Mouse (Mus musculus): ENCODE measurements around the gene Ptbp3. TPM values are rescaled to one million over a fixed set of nuclear protein-coding genes. Genes with fewer than 3 reads are reported as not detected.
A peak's percentile ranks its signal among the peaks of the same experiment; 100 is the strongest.
"Not testable (repeated sequence)": the region's sequence is repeated elsewhere in the genome, so short reads cannot be mapped to it uniquely, and the experiment has no call there.

The Ptbp3 gene
- total RNA-seq, 2 experiments from 2014 or later = 31.3 to 34.4 TPM

DNA sequence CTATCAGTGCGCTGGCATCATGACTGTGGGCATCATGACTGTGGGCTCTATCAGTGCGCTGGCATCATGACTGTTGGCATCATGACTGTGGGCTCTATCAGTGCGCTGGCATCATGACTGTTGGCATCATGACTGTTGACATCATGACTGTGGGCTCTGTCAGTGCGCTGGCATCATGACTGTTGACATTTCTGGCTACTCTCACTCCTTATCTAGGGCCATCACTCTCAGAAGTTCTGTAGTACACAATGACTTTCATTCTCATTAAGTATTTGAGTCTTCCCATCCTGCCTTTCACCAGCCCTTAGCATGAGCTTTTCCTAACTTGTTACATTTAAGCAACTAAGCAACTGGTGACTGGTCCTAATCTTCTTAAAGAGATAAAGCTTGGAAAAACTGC lies 8.2 kb upstream of the Ptbp3 start:
- not testable (repeated sequence) for DNase-seq (ENCODE audit: low spot score in 2 of 2)

DNA sequence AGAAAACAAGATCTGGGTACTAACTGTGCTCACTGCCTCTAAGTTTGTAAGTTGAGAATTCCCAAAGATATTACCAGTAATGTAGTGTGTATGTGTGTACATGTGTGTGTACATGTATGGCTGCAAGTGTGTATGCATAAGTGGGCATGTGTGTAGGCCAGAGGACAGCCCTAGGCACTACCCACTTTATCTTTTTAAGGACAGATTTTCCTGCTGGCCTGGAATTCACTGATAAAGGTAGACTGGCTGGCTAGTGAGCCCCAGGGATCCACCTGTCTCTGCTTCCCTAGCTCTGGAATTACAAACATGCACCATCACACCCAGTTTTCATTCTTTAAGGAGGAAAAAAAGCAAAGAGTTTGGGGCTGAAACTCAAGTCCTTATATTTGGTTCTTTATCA lies 6.0 kb upstream of the Ptbp3 start:
- DNase-seq (ENCODE audit: low spot score in 2 of 2) = no peak

DNA sequence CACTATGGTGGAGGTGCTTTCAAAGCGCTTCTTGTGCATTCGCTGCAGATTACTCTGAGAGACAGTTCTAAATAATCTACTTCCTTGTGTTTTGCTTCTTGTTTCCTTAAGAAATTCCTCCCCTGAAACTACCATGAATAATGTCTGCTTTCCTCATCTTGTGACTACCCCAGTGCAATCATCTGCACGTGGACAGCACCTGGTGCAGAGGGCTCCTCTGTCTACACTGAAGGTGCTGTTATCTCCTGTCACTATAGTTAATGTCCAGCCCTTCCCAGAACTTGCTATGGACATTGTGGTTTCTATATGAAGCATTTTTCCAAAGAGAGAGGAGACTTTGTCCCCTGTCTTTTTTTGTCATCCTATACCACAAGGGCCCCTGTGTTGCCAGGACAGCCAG lies 4.4 kb upstream of the Ptbp3 start:
- DNase-seq (ENCODE audit: low spot score in 2 of 2) = no peak

DNA sequence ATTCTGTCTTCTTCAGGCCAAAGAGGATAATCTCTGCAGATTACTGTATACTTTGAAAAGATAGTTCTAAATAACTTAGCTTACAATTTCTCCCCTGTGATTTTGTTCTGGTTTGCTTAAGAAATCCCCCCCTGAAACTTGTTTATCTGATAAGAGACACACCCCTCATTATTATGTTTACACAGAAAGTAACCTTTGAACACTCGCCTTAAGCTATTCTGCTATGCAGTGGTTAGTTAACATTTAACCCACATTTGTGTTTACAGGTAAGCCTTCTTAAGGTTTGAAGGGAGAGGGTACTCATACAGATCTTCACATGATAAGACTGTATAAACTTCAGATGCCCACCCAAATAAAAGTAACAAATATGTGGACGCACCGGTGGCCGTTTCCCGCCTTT lies 3.7 kb upstream of the Ptbp3 start:
- DNase-seq (ENCODE audit: low spot score in 2 of 2) = no peak

DNA sequence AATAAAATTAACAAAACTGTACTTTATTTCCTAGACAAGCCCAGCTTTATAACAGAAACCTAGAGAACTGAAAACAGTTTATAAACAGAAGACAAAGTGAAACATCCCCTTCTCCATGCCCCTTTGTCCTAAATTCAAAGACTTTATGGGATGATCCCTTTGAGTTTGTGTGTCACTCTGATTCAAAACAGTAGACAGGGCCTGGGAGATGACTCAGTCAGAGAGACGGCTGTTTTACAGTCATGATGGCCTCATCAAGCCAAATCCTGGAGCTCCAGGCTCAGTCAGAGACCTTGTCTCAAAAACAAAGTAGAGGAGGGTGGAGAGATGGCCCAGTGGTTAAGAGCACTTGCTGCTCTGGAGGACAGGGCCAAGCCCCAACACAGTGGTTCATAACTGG lies 2.7 kb upstream of the Ptbp3 start:
- no peak for DNase-seq (ENCODE audit: low spot score in 2 of 2)

DNA sequence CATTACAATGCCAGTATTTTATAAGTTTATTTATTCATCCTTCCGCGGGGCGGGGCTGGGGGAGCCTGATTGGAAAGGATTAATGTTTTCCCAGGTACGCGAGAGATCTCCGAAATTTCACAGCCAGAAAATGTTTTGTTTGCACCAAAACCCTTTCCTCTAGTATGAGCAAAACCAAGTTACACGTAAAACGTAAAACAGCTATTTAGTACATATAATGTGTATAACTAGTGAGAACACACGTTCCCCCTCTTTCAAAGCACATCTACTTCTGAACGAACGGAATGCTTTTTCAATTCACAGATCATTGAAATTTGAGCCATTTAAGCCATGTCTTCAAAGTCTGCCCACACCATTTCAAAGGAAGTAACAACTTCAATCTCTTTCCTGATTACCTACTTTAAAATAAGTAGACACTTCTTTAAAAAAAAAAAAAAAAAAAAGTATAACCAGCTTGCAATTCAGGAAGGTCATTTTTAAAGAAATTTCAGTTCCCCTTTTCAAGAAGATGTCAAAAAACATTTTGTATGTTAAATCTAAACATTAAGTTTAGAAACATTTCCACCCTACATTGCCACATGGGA lies 905 bp upstream of the Ptbp3 start:
- DNase-seq (ENCODE audit: low spot score in 2 of 2) = no peak

DNA sequence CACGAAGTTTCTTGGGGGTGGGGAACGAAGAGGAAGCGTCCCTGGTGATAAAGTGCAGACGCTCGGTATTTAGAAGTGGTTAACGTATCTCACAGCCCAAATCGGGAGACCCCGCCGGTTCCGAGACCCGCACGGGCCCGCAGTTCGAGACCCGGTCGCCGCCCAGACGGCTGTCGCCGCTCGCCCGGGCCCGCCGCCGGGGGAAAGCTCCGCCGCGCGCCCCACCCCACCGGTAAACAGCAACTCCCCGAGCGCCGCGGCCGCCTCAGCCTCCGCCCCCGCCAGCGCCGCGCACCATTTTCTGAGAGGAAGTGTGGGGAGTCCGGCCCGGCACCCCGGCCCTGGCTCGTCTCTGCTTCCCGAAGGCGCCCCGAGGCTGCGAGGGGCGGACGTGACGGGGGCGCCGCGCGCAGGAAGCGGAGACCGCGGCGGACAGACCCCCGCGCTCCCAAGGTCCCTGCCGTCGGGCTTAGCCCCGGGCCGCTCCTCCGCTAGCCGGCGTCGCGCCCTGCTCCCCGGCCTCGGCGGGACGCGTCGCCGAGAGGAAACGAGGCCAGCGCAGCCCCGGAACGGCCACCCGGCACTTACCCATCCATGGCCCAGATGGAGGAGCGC lies 497 bp downstream of the Ptbp3 start:
- peak; percentile 59 to 67 for DNase-seq (ENCODE audit: low spot score in 2 of 2)

DNA sequence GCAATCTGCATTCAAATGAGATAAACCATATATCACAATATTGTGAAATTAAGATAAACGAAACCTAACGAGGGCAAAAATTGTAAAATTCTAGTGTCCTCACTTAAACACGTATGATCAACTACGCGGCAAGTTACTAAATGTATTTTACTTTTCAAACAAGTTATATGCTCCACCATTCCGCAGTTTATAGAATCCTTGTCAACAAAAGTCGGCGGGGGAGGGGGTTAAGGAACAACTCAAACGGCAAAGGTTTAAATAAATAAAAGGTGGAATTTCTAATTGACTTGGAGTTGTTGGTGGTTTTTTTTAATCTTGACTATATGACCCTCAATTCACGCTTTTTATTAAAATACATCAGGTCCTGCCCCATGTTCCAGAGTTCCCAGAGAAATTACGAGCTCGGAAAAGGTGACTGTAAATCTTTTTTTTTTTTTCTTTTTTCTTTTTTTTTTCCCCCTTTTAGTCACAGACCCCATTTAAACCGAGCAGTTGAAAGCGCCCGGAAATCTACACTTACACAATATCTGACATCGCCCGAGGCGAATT lies 1.1 kb downstream of the Ptbp3 start:
- DNase-seq (ENCODE audit: low spot score in 2 of 2) = no peak

DNA sequence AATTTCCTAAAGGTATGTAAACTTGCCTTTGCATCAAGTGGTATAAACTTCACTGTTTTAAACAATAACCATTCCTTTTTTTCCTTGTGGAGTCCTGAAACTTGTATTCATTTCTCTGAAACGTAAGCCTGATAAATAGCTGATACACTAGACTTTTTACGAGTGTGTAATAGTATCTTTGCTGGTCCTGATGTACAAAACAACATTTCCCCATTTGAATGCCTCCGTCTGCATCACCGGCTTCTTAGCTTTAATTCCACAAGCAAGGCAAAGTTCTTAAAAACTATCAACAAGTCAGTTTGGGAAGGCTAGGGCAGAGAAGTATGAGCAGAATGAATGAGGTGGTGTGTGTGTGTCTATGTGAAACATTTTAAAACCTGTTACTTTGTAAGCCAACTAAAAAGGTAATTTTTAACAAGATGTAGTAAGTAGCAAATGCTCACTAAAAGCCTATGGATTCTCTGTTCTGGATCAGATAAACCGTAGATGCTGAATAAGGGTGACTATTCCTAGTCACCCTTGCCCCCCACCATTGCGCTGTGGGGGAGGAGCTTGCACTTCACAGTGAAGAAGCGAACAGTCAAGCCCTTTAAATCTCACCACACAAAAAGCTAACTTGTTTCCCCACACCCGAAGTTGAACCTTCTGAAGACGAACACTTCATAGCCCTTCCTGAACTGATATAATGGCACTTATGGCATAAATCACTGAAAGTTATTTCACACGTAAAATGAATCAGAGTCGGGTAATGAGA lies 1.9 kb downstream of the Ptbp3 start:
- DNase-seq (ENCODE audit: low spot score in 2 of 2) = no peak

DNA sequence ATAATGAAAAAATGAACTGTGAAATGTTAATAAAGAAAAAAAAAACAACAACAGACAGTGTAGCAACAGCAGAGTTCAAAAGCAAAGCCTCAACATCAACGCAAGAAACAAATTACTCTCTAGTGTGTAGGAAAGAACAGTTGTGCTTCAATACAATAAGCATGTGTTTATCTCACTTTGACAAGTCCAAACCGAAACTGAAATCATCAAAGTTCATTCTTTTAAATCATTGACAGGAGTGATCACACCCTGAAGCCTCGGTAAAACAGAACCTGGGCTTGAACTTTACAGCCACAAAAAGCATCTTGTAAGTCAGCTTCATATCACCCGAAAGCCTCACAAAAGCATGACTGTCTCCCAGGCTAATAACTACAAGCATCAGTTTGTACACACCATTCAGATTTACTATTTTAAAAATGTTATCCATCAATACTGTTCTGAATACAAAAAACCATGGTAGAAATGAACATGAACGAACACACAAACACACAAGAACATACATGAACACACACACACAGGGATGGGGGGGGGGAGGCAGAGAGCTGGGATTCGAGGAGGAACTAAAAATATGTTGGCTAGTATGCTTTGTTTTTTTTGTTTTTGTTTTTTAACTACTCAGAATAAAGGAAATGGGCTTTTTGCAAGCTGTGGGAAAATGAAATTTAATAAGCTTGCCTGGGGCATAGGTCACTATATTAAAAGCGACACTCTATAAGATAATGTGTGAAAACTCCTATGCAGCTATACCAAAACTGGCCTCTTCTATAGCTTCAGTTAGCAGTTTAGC lies 2.7 kb downstream of the Ptbp3 start:
- no peak for DNase-seq (ENCODE audit: low spot score in 2 of 2)

DNA sequence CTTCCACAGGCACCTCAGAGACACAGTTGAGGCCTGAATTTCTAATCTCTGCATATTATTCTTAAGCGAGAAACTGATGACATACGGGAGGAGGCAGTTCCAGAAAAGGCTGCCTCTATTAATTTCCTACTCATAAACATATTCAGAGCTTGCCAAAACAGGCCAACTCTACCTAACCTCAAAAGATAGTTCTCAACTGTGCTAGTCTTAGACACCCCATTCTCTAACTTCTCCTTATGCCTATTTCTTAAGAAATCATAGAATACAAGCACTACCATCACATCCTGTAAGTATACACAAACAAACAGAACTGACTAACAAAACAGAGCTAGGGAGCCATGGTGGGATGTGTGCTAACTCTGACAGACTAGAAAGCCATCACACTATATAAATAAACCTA lies 4.5 kb downstream of the Ptbp3 start:
- no peak for DNase-seq (ENCODE audit: low spot score in 2 of 2)

DNA sequence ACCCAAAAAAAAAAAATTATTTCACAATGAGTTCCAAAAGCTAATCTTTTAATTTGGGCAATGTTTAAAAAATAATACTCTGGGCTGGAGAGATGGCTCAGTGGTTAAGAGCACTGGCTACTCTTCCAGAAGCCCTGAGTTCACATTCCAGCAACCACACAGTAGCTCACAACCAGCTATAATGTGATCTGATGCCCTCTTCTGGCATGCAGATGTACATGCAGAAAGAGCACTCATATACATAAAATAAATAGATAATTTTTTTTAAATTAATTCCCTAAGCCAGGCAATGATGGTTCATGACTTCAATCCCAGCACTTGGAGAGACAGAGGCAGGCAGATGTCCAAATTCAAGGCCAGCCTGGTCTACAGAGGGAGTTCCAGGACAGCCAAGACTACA lies 6.2 kb downstream of the Ptbp3 start:
- DNase-seq (ENCODE audit: low spot score in 2 of 2) = no peak

DNA sequence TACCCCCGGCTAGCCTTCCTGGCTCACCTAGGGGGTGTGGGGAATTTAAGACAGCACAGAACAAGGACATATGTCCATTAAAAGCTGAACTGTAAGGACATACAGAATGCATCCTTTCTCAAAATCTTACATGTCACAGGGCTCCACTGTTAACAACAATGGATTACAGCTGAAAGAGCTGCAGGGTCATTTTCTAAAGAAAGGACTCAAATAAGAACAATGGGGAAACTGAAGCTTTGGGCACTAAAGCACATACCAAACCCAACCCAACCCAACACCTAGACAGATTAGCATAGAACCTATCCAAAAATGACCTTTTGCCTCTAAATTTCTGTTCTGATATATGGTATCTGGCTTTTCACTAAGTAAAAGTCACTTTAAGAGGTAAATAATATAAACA lies 12.9 kb downstream of the Ptbp3 start:
- no peak for DNase-seq (ENCODE audit: low spot score in 2 of 2)

DNA sequence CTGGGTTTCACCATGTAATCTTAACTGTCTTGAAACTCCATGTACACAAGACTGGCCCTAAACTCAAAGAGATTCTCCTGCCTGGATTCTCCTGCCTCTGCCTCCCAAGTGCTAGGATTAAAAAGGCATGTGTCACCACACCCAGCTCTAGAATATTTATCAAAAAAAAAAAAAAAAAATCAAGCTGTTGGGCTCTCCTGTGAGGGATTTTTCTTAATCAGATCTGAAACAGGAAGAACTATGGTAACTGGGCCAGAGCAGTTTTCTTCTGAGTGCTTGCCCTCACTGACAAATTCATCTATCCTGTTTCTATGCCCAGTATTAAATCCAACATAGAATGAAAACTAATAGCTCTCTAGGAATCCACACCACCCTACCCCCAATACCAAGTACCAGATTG lies 13.5 kb downstream of the Ptbp3 start:
- no peak for DNase-seq (ENCODE audit: low spot score in 2 of 2)

DNA sequence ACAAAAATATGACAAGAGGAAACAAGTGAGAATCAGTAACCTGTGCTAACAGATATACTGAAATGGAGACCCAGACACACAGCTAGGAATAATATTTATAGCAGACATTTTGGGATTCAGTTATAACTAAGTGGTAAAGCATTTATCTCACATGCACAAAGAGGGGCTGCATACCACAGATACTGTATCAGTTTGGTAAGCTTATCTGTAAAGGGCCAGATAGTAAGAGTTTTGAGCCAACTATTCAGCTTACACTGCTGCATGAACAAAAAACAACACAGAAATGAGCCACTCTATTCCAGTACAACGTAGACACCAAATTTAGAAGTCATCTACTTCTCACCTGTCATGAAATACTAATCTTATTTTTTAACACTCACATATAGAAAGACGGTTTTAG lies 15.9 kb downstream of the Ptbp3 start:
- no peak for DNase-seq (ENCODE audit: low spot score in 2 of 2)

DNA sequence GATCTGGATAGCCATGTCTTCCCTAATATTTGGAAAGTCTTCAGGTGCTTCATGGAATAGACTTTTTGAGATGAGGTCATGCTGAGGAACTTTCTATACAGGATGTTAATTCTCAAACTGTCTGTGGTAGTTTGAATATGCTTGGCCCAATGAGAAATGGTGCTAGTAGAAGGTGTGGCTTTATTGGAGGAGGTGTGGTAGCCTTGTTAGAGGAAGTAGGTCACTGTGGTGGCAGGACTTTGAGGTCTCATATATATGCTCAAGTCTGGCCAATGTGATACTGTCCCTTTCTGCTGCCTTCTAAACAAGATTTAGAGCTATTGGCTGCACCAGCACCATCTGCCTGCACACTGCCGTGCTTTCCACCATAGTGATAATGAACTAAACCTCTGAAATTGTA lies 18.0 kb downstream of the Ptbp3 start:
- DNase-seq (ENCODE audit: low spot score in 2 of 2) = no peak

DNA sequence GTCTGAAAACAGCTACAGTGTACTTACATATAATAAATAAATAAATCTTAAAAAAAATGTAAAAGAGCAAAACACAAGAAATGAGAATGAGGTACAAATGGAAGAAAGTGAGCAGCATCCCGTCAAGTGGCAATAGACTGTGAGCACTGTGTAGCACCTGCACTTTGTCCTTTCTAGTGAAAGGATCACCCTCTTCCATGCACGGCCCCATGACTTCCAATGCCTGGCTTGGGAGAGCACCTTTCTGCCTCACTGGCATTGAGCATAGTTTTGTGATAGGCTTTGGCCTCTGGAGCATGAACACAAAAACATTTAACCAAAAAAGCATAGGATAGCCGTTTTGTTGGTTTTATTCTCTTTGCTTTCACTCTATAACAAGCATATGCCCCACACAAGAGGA lies 21.7 kb downstream of the Ptbp3 start:
- no peak for DNase-seq (ENCODE audit: low spot score in 2 of 2)

DNA sequence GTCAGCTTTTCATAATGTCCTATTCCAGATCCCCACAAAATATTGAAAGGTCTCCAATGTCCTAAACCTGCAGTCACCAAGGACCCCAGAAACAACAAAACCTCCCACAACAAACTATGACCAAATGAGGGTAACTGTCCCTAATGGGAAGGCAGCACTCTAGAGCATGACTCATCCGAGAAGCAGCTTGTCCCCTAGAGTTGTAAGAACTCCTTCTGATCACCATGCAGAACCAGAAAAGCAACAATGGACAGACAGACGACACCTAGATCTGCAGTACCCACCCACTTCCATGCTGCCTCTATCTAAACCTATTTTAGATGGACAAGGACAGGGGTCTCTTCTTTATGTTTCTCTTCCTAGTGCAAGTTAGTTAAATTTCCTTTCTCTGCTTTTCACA lies 22.4 kb downstream of the Ptbp3 start:
- no peak for DNase-seq (ENCODE audit: low spot score in 2 of 2)

DNA sequence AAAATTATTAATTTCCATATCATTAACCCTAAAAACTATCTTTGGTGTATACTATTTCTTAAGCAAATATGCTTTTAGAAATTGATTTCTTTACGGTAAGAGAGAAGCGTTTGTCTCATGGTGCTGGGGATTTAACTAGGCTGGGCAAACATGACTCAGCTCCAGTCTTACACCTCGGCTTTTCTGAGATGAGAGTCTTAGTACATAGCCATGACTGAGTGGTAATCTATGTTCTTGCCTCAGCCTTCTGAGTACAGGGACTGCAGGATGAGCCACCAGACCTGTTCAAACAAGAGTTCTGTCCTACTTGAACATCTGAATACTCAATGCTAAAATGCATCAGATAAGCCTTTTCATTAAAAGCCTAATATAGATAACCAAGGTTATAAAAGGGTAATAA lies 24.3 kb downstream of the Ptbp3 start:
- DNase-seq (ENCODE audit: low spot score in 2 of 2) = no peak

DNA sequence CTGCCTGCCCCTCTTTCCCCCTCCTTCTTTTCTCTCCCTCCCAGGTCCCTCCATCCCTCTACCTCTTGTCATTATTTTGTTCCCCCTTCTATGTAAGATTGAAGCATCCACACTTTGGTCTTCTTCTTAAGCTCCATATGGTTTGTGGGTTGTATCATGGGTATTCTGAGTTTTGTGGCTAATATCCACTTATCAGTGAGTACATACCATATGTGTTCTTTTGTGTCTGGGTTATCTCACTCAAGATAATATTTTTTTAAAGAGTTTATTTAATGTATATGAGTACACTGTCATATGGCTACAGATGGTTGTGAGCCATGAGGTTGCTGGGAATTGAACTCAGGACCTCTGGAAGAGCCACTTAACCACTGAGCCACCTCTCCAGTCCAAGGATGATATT lies 38.8 kb downstream of the Ptbp3 start:
- no peak for DNase-seq (ENCODE audit: low spot score in 2 of 2)

DNA sequence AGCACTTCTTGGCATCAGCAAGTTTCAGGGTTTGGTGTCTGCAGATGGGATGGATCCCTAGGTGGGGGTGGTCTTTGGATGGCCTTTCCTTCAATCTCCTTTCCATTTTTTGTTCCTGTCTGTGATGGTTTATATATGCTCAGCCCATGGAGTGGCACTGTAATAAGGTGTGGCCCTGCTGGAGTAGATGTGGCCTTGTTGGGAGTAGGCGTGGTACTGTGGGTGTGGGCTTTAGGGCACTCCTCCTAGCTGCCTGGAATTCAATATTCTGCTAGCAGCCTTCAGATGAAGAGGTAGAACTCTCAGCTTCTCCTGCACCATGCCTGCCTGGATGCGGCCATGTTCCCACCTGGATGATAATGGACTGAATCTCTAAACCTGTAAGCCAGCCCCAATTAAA lies 39.6 kb downstream of the Ptbp3 start:
- no peak for DNase-seq (ENCODE audit: low spot score in 2 of 2)

DNA sequence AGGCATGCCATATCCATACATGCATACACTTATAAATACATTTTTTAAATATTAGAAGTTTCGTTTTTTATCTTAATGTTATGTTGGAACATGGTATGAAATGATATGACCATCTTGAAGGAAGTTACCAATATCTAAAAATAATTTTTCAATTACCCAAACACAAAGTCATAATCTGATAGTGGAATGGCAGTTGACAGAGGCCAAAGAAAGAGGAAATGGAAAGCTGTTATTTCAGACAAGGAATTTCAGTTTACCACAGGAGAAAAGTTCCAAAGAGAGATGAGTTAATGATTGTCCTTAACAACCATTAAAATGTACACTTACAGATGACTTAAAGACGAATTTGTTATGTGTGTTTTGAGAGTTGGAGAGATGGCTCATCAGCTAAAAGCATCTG lies 41.4 kb downstream of the Ptbp3 start:
- DNase-seq (ENCODE audit: low spot score in 2 of 2) = no peak
